Mouse (Mus musculus) c-Kit-positive CD71-negative TER-119-negative erythroid progenitor cells, embryonic 14.5 days (primary cell): ENCODE measurements around the gene Nxph4.

ENCODE experiments used
- DNase-seq: peaks from one replicate; pipeline ENCODE4 v3.0.0-alpha.2; 2013; ENCODE audit warnings: low read depth

Gene Nxph4

DNA sequence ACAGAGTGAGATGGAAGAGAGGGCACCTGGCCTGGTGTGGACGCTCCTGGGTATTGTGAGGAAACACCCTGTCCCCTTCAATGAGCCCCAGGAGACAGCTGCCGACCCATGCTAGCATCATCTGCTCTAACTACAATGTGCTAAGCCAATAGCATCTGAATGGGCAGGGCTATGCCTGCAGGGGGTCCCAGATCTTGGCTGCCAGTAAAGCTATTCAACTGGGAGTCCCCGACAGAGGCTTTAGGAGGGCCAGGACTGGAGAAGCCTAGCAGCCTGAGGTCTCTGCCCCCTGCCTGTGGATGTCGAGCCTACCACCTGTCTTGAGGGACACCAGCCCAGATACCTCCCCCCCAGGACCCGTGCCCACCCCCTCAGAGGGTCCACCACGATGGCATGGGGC, 8.4 kb upstream of the Nxph4 start:
- no peak for DNase-seq

DNA sequence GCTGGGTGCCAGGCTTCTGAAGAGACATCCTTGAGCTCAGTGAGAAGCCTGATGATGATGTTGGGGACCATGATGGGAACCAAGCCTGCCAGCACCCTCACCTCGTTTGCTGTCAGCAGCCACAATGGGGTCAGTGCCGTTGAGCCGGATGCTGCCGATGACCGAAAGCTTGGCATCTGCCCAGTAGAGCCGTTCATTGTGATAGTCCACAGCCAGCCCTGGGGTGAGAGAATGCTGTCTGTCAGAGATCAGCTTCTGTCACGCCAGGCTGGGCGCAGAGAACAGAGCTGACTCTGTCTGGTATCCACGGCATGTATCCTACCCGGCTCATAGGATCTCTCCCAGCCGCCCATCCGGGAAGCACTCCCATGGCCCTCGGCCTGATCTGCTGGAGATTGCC, 7.7 kb upstream of the Nxph4 start:
- DNase-seq = no peak

DNA sequence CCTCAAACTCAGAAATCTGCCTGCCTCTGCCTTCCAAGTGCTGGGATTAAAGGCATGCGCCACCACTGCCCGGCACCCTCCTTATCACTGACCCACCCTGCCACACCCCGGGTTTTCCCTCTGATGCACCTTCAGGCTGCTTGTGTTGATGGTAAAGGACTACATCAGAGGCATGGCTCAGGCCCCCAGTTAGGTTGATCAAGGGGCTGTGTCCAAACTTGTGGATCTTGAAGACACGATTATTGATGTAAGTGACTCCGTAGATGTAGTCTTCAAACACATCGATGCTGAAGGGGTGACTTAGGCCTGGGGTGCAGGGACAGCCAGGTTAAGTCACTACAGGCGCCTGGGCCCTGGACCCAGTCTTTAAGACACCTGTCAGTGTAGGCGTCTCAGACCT, 7.2 kb upstream of the Nxph4 start:
- no peak for DNase-seq

DNA sequence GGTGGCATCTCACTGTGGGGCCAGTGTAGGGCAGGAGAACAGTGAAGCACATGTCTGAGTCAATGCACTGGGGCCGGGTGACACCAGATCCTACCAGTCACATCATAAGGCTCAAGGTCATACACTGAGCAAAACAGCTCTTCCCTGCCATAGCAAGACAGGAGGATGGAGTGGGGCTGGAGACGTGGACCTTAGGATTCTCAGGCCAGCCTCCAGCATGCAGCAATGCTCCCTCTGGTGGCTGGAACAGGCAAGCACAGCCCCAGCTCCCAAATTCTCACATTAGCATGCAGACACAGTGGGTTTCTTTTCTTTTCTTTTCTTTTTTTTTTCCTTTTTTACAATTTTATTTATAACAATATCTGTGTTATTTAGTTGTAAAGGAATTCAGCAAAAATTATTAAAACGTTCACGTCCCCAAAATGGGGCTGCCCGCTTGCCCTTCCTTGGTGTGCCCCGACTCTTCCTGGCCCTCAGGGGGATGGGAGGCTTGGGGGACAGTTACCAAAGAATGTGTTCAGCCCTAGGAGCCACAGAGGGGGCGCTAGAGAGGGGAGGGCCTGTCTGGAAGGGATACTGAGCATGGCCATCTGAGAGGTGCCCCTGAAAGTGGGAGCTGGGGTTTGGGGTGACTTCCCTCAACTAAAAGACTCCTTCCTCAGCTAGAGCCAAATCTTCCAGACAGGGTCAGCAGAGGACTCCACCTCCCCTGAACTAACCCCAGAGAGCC, 3.7 kb upstream of the Nxph4 start:
- DNase-seq = no peak

DNA sequence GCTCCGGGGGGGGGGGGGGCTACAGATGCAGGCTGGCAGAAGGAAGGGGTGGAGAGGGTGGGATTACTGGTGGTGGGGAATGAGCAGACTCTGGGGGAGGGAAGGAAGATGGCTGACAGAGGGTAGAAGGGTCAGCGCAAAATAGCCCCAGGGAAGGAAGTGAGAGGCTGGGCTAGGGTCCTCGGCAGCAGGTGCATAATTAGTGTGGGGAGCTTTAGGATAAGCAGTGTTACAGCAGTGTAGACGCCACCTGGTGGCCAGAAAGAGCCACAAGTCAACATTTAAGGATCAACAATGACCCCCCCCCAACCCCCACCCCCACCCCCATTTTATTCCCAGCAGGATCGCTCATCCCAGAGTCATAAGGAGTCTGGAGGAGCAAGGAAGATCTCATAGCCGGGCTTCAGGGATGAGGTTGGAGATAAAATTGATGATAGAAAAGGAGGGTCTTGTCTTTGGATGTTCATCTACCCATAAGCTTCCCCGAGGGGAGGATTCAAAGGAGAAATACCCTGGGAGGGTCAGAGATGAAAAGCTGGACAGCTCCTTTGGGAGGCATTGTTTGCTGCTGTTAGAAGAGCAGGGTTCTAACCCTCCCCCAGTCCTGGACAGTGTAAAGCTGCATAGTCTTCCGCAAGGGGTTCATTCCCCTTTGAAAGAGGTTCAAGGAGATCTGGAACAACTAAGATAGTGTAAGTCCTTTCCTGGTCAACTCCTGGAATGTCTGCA, 2.4 kb upstream of the Nxph4 start:
- DNase-seq = no peak

DNA sequence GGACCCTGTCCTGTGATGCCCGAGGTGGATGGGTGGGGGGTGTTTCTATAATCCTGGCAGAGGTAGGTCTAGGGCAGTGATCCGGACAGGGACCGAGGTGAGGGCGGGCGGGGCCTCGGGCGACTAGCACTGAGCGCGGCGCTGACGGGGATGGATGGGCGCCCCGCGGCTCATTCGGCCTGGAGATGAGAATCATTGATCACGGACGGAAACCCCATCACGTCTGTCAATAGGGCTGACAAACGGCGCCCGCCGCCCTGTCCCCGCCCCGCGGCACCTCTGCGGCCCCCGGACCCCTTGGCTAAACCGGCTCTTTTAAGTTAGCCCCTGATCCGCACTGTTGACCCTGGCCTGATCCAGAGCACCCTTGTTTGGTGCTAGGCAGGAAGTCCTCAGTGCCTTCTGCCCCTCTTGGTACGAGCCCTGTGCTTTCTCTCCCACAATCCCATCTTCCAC, 598 bp upstream of the Nxph4 start:
- DNase-seq = no peak

DNA sequence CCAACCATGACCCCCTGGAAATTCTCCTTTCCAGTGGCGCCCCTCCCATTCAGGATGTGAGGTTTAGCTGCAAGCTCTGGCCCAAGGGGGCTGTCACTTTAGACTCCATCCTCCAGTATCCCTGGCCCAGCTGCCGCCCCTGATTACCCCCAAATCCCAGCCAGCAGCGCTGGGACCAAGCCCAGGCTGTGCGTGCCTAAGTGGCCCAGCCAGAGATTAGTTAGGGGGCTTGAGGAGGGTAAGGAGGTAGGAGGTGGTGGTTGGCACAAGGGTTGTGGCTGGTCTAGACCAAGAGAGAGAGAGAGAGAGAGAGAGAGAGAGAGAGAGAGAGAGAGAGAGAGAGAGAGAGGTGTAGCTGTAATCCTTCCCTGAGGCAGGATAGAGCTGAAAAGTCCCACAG, 2.8 kb downstream of the Nxph4 start:
- no peak for DNase-seq

DNA sequence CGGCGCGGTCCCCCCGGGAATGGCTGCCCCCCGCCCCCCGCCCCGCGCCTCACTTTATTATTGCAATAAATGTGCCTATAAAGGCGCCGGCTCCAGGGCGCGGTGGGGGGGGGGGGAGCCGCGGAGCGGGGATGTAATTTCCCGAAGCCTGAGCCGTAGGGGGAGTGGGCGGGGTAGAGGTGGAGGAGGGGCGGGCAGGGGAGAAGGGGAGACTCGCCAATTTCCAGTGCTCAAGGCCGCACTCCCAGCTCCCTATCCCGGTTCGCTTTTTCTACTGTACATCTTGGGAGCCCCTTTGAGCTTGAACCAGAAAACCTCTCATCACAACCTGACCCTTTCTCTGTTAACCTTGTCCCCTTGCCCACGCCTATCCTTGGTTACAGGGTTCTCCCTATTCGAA, 3.4 kb downstream of the Nxph4 start:
- no peak for DNase-seq

DNA sequence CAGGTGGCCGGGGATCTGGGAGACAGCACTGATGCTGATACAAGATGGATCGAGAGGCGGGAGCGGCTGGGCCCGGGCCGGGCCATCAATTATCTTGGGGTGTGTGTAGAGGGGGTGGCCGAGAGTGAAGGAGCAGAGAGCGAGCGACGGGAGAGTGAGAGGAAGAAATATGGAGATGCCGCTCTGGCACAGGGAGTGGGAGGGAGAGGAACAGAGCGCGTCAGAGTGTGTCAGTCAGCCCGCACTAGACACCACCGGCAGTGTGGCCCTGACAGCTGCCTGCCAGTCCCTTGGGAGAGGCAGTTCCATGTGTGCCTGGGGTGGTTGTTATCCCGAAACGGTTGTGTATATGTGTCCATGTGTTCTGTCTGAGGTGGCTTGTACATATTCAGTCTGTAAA, 6.9 kb downstream of the Nxph4 start:
- DNase-seq = no peak

DNA sequence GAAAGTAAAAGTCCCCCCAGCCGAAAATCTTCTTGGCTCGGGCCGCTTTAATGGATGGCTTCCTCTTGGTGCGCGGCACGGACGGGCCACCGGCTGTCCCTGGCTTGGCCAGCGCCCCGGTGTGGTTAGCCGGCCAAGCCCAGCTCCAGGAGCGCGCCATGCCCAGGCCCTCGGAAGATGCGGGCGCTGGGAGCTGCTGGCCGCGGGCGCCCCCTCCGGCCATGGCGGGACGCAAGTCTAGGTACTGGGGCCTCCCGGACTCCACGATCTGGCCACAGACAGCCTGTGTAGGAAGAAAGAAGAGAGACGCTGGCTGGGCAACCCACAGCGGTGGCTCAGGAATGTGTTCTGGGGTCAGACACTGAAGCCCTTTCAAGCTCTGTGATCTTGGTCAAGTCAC, 7.7 kb downstream of the Nxph4 start:
- DNase-seq = no peak

DNA sequence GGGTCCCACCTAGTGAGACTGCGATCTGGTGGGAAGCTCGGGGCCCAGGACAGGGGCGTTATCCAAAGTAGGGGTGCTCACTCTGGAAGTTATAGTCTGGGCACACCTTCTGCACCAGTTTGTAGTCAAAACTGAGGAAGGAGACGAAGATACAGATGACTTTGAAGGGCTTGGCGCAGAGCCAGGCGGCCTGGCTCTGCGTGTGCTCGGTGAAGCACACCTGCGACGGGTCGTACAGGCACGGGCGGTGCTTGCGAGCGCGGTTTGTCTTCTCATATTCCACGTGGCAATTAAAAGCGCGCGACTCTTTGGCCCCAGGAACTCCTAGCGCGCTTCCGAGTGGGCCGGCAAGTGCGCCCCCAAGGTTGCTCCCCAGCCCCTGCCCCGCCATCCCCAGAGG, 8.3 kb downstream of the Nxph4 start:
- DNase-seq = no peak

DNA sequence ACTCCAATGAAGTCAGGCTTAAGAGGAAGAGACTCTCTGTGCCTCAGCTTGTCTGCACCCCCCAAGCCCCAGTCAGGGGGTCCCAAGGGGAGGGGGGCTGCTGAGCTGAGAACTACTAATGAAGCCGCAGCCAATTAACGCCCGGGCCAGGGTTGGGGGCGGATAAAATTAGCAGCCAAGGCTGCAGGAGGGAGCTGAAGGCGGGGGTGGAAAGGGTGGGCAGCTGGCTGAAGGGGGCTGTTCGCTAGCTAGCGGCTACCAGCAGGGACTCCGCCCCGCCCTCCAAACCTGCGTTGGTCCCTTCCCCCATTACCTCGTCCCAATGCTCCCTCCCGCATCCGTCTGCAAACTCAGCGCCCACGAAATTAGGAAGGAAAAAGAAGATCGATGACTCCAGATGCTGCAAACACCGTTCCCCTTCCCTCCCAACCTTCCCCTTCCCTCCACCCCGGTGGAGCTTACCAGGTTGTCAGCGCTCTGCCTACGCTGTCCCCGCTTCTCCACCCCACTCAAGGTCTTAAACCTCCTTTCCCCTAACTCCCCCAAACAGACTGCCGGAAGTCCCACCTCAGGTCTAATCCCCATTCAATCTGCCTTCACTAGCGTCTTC, 9.6 kb downstream of the Nxph4 start:
- DNase-seq = no peak

DNA sequence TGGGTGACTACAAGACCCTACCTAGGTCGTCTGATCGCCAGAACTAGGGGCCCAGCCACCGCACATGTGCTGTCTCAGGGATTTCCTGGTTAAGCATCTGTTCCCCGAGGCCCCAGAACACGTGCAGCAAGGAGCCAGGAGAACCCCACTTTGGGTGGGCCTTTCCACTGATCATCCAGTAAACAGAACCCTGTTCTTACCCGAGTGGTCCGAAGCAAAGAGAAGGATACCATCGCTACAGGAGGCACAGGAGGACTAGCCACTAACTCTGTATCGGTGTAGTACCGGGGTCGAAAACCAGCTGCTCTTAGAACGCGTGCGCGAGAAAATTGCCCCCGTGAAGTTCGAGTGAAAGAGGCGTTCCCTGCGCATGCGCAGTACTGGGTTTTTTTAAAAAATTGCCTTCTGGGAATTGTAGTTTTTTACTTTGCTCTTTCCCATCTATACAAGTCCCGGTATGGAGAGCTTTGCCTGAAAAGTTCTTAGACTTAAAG, 12.2 kb downstream of the Nxph4 start, which contains the start of gene Shmt2:
Shmt2 (minus strand) TSS at position 357 of the 494 bp plus-strand sequence.
- DNase-seq = peak; percentile 94

DNA sequence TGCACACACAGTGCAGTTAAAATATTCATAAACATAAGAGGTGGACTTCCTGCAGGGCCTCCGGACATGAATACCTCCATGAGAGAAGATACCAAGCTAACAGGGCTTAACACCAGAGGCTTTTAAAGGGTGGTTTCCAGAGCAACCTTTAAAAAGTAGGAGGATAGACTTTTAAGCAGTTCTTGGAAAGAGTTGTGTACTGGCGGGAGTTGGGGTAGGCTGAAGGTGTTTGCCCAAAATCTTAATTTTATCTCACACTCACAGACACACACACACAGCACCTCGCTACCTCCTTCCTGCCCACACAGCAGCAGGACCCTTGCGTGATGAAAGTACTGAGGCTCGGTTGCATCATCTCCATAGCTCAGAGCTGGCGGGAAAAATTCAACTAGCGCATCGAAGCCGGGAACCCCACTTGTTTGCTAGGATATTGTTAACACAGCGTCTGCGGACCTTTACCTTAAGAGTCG, 12.7 kb downstream of the Nxph4 start:
- DNase-seq = no peak

DNA sequence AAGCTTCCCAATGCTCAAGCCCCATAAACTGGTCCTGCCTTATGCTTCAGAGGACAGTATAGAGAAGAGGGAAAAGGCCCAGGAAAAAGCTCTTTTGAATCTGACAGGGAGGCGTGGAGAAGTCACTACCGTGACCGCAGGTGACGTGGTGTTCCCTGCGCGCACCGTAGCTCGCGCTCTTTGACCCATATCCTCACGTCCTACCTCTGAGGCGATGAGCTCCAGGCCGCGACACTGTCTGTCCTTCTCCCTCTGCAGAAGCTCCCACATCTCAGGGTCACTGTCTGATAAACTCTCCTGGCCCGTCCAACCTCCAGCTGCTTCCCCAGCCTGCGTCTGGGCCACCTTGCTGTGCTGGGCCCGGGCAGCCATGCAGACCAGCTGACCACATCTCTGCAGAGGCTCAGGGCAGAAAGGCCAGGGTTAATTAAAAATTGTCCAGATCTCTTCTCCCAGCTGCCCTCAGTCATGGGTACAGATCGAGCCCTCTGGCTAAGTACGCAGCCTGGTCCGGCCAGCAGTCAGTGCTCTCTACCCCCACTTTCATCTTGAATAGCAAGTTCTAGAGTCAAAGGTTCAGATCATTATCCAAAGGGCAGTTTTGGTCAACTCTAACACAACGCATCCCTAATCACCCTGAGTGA, 13.5 kb downstream of the Nxph4 start:
- DNase-seq = no peak

DNA sequence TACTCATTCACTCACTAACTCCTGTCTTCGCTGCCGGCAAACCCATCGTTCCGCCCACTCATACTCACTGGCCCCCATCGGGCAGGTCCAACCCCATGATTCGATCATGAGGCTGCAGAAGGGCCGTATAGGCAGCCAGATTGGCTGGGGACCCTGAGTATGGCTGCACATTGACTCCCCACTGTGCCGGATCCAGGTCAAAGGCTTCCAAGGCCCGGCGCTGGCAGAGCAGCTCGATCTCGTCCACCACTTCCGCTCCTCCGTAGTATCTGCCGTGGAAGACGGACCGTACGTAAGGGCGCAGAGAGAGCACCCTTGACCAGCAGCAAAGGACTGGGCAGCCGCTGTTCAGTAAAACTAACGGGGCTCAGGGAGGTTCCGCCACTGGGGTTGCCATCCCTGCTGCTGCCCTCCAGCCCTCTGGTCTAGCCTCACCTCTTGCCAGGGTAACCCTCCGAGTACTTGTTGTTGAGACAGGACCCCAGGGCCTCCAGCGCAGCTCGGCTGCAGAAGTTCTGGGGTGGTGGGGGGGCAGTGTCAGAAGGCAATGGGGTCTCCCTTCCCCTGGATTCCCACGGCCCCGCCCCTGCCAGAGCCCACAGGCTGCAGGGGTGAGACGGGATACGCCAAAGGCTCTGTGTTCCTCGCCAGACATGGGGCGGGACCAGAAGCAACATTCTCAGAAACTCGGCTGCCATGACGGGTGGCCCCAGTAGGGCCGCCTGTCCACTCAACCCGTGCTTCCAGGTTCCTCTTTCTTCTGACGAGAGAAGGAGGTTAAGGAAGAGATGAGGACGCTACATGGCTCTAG, 14.3 kb downstream of the Nxph4 start:
- no peak for DNase-seq

DNA sequence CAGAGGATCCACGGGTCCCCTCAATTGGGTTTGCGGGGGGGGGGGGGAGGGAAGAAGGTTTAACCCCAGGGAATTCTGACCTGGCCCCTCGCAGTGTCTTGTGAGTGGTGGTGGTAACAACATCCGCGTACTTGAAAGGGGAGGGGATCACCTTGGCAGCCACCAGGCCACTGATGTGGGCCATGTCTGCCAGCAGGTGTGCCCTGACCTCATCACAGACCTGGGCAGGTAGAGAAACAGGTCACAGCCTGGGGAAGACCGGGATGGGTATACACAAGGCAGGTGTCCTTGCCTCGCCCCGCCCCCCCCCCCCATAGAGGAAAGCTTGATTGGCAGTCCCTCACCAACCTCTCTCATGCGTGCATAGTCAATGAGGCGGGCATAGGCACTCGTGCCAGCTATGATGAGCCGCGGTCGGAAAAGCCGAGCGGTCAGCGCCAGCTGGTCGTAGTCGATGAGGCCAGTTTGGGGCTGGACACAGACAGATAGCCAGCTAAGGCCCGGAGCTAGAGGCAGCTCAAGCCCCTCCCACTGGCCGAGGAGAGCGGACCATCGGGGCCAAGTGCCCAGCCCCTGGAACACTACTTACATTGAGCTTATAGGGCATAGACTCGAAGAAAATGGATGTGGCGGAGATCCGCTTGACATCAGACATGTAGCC, 15.2 kb downstream of the Nxph4 start:
- no peak for DNase-seq

DNA sequence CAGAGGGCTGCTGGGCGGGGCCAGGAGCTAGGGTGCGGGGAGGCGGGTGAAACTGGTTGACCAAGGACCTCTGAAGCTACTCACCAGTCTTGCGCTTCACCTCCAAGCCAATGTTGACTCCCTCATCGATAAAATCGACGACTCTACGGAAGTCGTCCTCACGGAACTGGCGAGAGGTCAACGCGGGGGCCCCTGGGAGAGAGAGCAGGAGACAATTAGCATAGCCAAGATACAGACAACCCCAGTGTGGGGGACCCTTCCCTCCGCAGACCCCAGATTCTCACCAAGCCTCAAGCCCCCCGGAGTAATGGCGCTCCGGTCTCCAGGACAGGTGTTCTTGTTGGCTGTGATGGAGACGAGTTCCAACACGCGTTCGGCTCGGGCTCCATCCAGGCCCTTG, 16.4 kb downstream of the Nxph4 start:
- no peak for DNase-seq

DNA sequence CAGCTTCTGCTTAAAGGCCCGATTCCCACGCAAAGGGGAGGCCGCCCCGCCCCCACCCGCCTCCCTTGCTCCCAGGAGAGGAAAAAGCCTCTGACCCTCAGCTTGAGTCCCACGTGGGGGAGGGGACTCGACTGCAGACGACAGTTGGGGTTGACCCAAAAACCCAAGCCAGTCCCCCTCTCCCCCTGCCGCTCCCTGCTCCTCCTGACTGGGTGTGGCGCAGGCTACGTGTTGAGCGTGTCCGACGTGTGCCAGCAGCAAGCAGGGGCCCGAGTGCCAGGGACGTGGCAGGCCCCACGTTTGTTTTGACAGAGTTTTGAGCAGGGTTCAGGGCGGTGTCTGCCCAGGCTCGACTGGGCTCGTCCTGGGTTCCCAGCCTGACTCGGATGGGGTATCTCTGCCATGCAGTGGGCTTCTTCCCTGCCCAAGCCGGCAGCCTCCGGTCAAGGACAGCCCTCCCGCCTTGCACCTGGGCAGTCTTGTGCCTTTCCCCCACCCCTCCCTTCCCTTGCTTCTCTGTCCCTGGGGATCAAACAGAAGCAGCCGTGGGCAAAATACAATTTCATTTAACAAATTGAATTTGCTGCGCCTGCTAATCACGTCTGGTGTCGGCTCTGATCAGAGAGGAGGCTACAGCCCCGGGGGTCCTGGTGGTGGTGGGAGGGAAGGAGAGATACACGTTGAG, 17.6 kb downstream of the Nxph4 start:
- no peak for DNase-seq

DNA sequence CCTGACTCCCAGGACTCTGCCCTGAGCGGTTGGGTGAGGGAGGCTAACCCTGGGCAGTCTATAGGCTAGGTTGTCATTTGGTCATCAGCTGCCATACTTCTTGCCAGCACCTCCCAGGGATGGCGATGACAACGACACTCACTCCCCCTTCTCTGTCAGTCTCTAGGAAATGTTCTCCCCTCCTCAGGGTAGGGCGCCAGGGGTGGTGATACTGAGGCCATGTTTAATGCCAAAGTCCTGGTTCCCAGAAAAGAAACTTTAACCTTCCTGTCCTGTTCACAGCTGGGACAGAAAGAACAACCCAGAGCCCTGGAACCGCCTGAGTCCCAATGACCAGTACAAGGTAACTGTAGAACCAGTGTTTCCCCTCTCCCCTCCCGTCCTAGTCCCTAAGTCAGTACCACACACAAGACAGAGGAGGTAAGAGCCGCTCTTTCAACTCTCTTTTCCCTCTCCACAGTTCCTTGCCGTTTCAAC, 18.3 kb downstream of the Nxph4 start:
- DNase-seq = no peak
